Mouse (Mus musculus): Measurements from ENCODE around the gene Cntn4. TPM values are rescaled to one million over a fixed set of nuclear protein-coding genes. Genes with fewer than 3 reads are reported as not detected.

Gene Cntn4
- polyA plus RNA-seq, 1 experiment from 2014 or later, result 26.0 TPM

GRCm38 (mm10) chr6:106729682-106730314 is 1052.3 kb downstream of the Cntn4 start:
- Histone ChIP-seq H3K9me3 (no peaks in the 10 kb centered on the region), H3K9ac (no peak overlapping the region), H3K27ac (replicated peaks) (no peak overlapping the region), H3K27me3 (no peaks in the 10 kb centered on the region), H3K4me1 (replicated peaks) (no peaks in the 10 kb centered on the region), H3K4me2 (no peak overlapping the region), H3K4me3 (no peak overlapping the region), H3K36me3 (no peaks in the 10 kb centered on the region)
- 85% methylated on average over 4 of the region's 4 CpGs for WGBS
- ATAC-seq (ENCODE audit: low read depth), result no peak

GRCm38 (mm10) chr6:106732563-106732962 is 1055.1 kb downstream of the Cntn4 start:
- H3K36me3 ChIP-seq, result no peaks in the 10 kb centered on the region
- no peak for ATAC-seq (ENCODE audit: low read depth)
- H3K4me2 ChIP-seq, result no peak overlapping the region
- no peaks in the 10 kb centered on the region for H3K27me3 ChIP-seq
- H3K27ac ChIP-seq (replicated peaks), result no peak overlapping the region
- WGBS, result 84% methylated on average over 4 of the region's 4 CpGs
- H3K4me1 ChIP-seq (replicated peaks), result no peaks in the 10 kb centered on the region
- H3K9ac ChIP-seq, result no peak overlapping the region
- no peaks in the 10 kb centered on the region for H3K9me3 ChIP-seq
- no peak overlapping the region for H3K4me3 ChIP-seq

GRCm38 (mm10) chr6:106738229-106738628 is 1060.8 kb downstream of the Cntn4 start:
- ATAC-seq (ENCODE audit: low read depth), result no peak
- Histone ChIP-seq H3K9me3 (no peaks in the 10 kb centered on the region), H3K36me3 (no peaks in the 10 kb centered on the region), H3K4me1 (replicated peaks) (no peaks in the 10 kb centered on the region), H3K9ac (no peak overlapping the region), H3K27ac (replicated peaks) (no peak overlapping the region), H3K4me2 (no peak overlapping the region), H3K27me3 (no peaks in the 10 kb centered on the region), H3K4me3 (no peak overlapping the region)
- 73% methylated on average over 3 of the region's 3 CpGs for WGBS

DNA sequence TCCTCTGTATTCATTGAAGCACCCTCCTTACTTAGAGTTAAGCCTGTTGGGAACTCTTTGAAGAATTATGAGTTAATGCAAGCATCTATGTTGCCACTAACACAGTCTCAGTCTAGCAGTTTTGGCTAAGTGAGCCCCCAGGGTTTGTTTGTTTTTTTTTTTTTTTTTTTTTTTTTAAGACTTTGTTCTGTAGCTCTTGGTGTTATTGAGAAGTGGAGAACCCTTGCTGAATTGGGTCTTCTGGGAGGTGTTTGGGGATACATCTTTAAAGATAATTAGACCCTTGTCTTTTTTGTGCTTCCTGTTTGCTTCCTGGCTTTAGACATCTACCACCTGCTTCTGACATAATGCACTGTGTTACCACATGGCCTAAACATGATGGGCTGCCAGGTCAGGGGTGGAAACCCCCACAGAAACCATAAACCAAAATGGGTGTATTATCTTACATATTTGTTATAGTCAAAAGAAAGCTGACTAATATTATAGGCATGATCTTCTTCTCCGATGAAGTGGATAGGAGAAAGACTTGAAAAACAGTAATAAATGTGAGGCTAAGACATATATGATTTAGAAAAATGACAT is 1062.9 kb downstream of the Cntn4 start:
- H3K4me3 ChIP-seq, result no peak overlapping the region
- H3K4me2 ChIP-seq, result no peak overlapping the region
- H3K27ac ChIP-seq (replicated peaks), result no peak overlapping the region
- H3K9ac ChIP-seq, result no peak overlapping the region
- H3K9me3 ChIP-seq, result no peaks in the 10 kb centered on the region
- no peak for ATAC-seq (ENCODE audit: low read depth)
- no peaks in the 10 kb centered on the region for H3K4me1 ChIP-seq (replicated peaks)
- WGBS, result 94% methylated on average over 1 of the region's 1 CpGs
- no peaks in the 10 kb centered on the region for H3K27me3 ChIP-seq
- H3K36me3 ChIP-seq, result no peaks in the 10 kb centered on the region

- WGBS, result 76% methylated on average over 7 of the region's 7 CpGs
- Histone ChIP-seq H3K27me3 (no peaks in the 10 kb centered on the region), H3K36me3 (no peaks in the 10 kb centered on the region), H3K4me3 (no peak overlapping the region), H3K9me3 (no peaks in the 10 kb centered on the region), H3K9ac (no peak overlapping the region), H3K27ac (replicated peaks) (no peak overlapping the region), H3K4me1 (replicated peaks) (no peaks in the 10 kb centered on the region), H3K4me2 (no peak overlapping the region)
- no peak for ATAC-seq (ENCODE audit: low read depth)
Measured at GRCm38 (mm10) chr6:106743556-106744233, 1066.2 kb downstream of the Cntn4 start.

DNA sequence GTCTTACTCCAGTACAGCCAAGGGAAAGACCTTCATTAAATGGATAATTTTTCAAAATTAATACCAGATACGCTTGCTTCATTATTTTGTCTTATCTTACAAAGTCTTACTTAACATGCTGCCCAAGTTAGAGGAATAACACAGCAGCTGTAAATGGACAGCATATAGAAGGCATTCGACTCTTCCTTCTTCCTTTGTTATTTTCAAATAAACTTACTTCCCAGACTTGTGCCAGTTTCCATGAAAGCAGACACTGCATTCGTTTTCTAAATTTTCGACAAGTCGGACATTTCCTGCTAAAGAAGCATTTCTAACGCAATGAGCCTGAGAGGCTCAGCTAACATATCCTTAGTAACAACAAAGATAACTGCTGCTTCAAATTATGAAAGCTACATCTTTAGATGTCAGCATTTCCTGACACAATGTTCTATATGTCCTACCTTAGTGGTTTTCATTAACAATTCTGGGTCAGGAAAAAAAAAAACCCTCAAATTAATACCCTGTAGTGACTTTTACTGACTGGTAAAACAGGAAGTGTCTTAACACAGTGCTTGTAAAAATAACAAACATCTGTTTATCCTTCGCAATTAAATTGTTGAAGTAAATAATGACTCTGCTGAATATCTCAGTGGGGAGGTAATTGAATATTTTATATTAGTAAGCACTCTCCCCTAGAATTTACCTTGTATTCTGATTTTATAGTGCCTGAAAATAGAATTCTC is 1068.4 kb downstream of the Cntn4 start:
- WGBS, result 85% methylated on average over 7 of the region's 7 CpGs
- H3K27ac ChIP-seq (replicated peaks), result no peak overlapping the region

DNA sequence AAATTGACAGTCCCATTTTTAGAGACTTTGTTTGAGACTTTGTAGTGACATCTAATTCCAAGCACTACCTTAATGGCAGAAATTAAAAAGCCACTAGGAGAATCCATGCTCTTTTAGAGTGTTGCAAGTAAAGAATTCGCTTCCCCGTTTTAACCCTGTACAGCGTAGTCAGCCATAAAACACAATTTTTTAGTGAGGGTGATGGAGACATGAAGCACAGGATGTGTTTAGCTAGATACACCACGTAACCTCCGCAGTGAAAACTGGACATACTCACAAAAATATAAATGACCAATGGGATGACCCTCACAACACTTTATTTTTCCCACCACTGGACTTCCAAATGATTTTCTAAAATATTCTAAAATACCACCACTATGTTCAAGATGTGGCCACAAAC is 1069.8 kb downstream of the Cntn4 start:
- no peaks in the 10 kb centered on the region for H3K4me1 ChIP-seq (replicated peaks)
- no peak overlapping the region for H3K4me2 ChIP-seq
- WGBS, result 94% methylated on average over 5 of the region's 5 CpGs
- no peak overlapping the region for H3K4me3 ChIP-seq
- H3K9me3 ChIP-seq, result no peaks in the 10 kb centered on the region
- no peak overlapping the region for H3K27ac ChIP-seq (replicated peaks)
- H3K36me3 ChIP-seq, result no peaks in the 10 kb centered on the region
- H3K9ac ChIP-seq, result no peak overlapping the region
- H3K27me3 ChIP-seq, result no peaks in the 10 kb centered on the region
- ATAC-seq (ENCODE audit: low read depth), result no peak

More for the DNA sequence above, 1068.4 kb downstream of the Cntn4 start:
- no peak for ATAC-seq (ENCODE audit: low read depth)
- no peak overlapping the region for H3K4me3 ChIP-seq
- no peaks in the 10 kb centered on the region for H3K4me1 ChIP-seq (replicated peaks)
- H3K36me3 ChIP-seq, result no peaks in the 10 kb centered on the region
- no peaks in the 10 kb centered on the region for H3K9me3 ChIP-seq
- no peak overlapping the region for H3K4me2 ChIP-seq
- H3K27me3 ChIP-seq, result no peaks in the 10 kb centered on the region
- H3K9ac ChIP-seq, result no peak overlapping the region

- 82% methylated on average over 3 of the region's 3 CpGs for WGBS
- no peak overlapping the region for H3K4me3 ChIP-seq
- H3K27ac ChIP-seq (replicated peaks), result no peak overlapping the region
- no peak for ATAC-seq (ENCODE audit: low read depth)
- no peaks in the 10 kb centered on the region for H3K9me3 ChIP-seq
- H3K4me2 ChIP-seq, result no peak overlapping the region
- H3K27me3 ChIP-seq, result no peaks in the 10 kb centered on the region
- no peak overlapping the region for H3K9ac ChIP-seq
- no peaks in the 10 kb centered on the region for H3K4me1 ChIP-seq (replicated peaks)
- no peaks in the 10 kb centered on the region for H3K36me3 ChIP-seq
Measured at GRCm38 (mm10) chr6:106747804-106748203, 1070.3 kb downstream of the Cntn4 start.

Measured in neural tube, embryonic 13.5 days (tissue).